Mouse (Mus musculus) embryonic fibroblast, embryonic 13.5 days (primary cell): ENCODE data around the gene Tead1.

Source experiments
- CTCF ChIP-seq: IDR thresholded peaks from 2 replicates; pipeline ENCODE4 v1.5.1; 2011; ENCODE audit warnings: mild to moderate bottlenecking, control low read depth, low read length, moderate library complexity, borderline replicate concordance; ENCODE audit not compliant: insufficient read depth
- POLR2A ChIP-seq: IDR thresholded peaks from 2 replicates; pipeline ENCODE4 v1.6.1; 2011; ENCODE audit warnings: low read depth, mild to moderate bottlenecking, control low read depth, low read length, moderate library complexity

DNA sequence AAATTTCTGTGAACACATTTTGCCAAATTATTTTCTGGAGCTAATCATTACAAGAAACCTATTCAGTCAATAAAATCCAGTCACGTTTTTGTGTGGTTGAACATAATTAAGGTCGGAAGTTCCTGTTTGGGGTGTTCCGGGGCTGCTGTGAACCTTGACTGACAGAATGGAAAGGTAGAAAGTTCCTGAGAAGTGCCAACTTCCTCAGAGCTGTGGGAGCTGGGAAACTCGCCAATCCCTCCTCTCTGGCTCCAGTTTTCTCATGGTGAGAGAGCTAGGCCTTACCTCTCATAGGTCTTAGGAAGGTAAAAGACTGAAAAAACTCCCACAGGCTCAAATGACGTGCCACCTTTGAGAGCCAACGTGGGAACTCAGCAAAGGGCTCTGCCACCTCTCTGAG, 267.6 kb downstream of the Tead1 start:
- no peak for TF ChIP-seq POLR2A
- TF ChIP-seq CTCF = no peak
